Mouse (Mus musculus) stomach, postnatal 0 days (tissue): ENCODE results near the gene Wfs1. TPM values are rescaled to one million over a fixed set of nuclear protein-coding genes. Genes with fewer than 3 reads are reported as not detected.
"Not testable (repeated sequence)": the region's sequence is repeated elsewhere in the genome, so short reads cannot be mapped to it uniquely, and the experiment has no call there.

Source experiments
- ATAC-seq: fragments of 200-750 bp; cut with Nextera tagmentation; 2 replicates; pipeline ENCODE4 v1.8.0; 2017; ENCODE audit not compliant: low FRiP score, low TSS enrichment
- DNase-seq: peaks from one replicate; pipeline ENCODE4 v3.0.0-alpha.2; 2016; ENCODE audit warnings: low spot score
- H3K27ac ChIP-seq: fragments of 300-500 bp; sonication (generic); replicated peaks from 2 replicates; pipeline ENCODE4 v1.5.1; 2014; ENCODE audit warnings: mild to moderate bottlenecking, control low read depth
- H3K27me3 ChIP-seq: fragments of 300-500 bp; sonication (generic); 2 replicates; pipeline ENCODE4 v1.6.1; 2014; ENCODE audit warnings: low read length; ENCODE audit not compliant: control insufficient read depth, insufficient read depth
- H3K36me3 ChIP-seq: fragments of 300-500 bp; sonication (generic); 2 replicates; pipeline ENCODE4 v1.6.1; 2014; ENCODE audit warnings: low read length, mixed read lengths; ENCODE audit not compliant: control insufficient read depth, insufficient read depth
- H3K4me1 ChIP-seq: fragments of 300-500 bp; sonication (generic); replicated peaks from 2 replicates; pipeline ENCODE4 v1.6.1; 2014; ENCODE audit warnings: antibody characterized with exemption; ENCODE audit not compliant: control insufficient read depth, insufficient read depth
- H3K4me2 ChIP-seq: fragments of 300-500 bp; sonication (generic); replicated peaks from 2 replicates; pipeline ENCODE4 v1.6.1; 2014; ENCODE audit warnings: low read depth, mild to moderate bottlenecking, control low read depth, moderate library complexity
- H3K4me3 ChIP-seq: fragments of 300-500 bp; sonication (generic); 2 replicates; pipeline ENCODE4 v1.5.1; 2014; ENCODE audit warnings: low read depth, low read length, control low read depth
- H3K9ac ChIP-seq: fragments of 300-500 bp; sonication (generic); 2 replicates; pipeline ENCODE4 v1.6.1; 2014; ENCODE audit warnings: mild to moderate bottlenecking, low read length, control low read depth, mixed read lengths
- H3K9me3 ChIP-seq: fragments of 300-500 bp; sonication (generic); 2 replicates; pipeline ENCODE4 v1.6.1; 2016; ENCODE audit warnings: low read length; ENCODE audit not compliant: control insufficient read depth
- CTCF ChIP-seq: IDR thresholded peaks from 2 replicates; pipeline ENCODE4 v1.5.1; 2016; ENCODE audit warnings: antibody characterized with exemption, low read depth, mild to moderate bottlenecking, moderate library complexity
- EP300 ChIP-seq: optimal IDR thresholded peaks from 2 replicates; pipeline ENCODE3; 2016; ENCODE audit warnings: antibody characterized with exemption
- WGBS: fragments of 180-500 bp; shearing (Covaris S2); extraction: QIAGEN DNeasy Blood & Tissue Kit; methylation state at CpG from one replicate; pipeline ENCODE4 v1.1.7; 2014; 5-methylcytosine and 5-hydroxymethylcytosine counted together
- polyA plus RNA-seq: library from polyadenylated mRNA; unstranded; fragments of >200 nt; fragmentation: Nextera tagmentation; extraction: Ambion mirVana; gene quantifications from 2 replicates; pipeline ENCODE4 v1.2.1, GENCODE M21; 2015

Wfs1 gene
- polyA plus RNA-seq, 1 experiment from 2014 or later, result 7.6 TPM

- Histone ChIP-seq H3K36me3 (no peaks in the 10 kb centered on the region), H3K9ac (no peak overlapping the region), H3K9me3 (no peaks in the 10 kb centered on the region), H3K4me3 (no peak overlapping the region), H3K27me3 (no peaks in the 10 kb centered on the region), H3K27ac (no peak overlapping the region), H3K4me1 (no peaks in the 10 kb centered on the region), H3K4me2 (no peak overlapping the region)
- DNase-seq (no peak), ATAC-seq (no peak)
- no peak for TF ChIP-seq CTCF
- no peak for TF ChIP-seq EP300
- 72% methylated on average over 10 of the region's 10 CpGs for WGBS
Observed at GRCm38 (mm10) chr5:37010666-37011317, 21.8 kb upstream of the Wfs1 start.

- not testable (repeated sequence) for H3K4me1 ChIP-seq, H3K9me3 ChIP-seq, ATAC-seq, DNase-seq, H3K27ac ChIP-seq, H3K4me3 ChIP-seq, H3K4me2 ChIP-seq, H3K9ac ChIP-seq, H3K36me3 ChIP-seq, H3K27me3 ChIP-seq
- WGBS, result 26% methylated on average over 13 of the region's 13 CpGs
Observed at GRCm38 (mm10) chr5:37009761-37010160, 20.8 kb upstream of the Wfs1 start.

- no peak overlapping the region for H3K4me2 ChIP-seq
Observed at GRCm38 (mm10) chr5:37002001-37002400, 13.0 kb upstream of the Wfs1 start.

GRCm38 (mm10) chr5:37001002-37001401, 12.0 kb upstream of the Wfs1 start:
- H3K4me1 ChIP-seq, result no peaks in the 10 kb centered on the region
- H3K4me2 ChIP-seq, result no peak overlapping the region
- WGBS, result 86% methylated on average over 9 of the region's 9 CpGs
- no peaks in the 10 kb centered on the region for H3K36me3 ChIP-seq
- TF ChIP-seq EP300 (no peak), CTCF (no peak)
- H3K9ac ChIP-seq, result no peak overlapping the region
- no peaks in the 10 kb centered on the region for H3K9me3 ChIP-seq
- no peak for ATAC-seq
- no peak for DNase-seq
- no peak overlapping the region for H3K4me3 ChIP-seq
- H3K27ac ChIP-seq, result no peak overlapping the region
- no peaks in the 10 kb centered on the region for H3K27me3 ChIP-seq

More at GRCm38 (mm10) chr5:37002001-37002400, 13.0 kb upstream of the Wfs1 start:
- ATAC-seq, result no peak
- no peaks in the 10 kb centered on the region for H3K27me3 ChIP-seq
- no peak overlapping the region for H3K27ac ChIP-seq
- 50% methylated on average over 2 of the region's 2 CpGs for WGBS
- H3K9ac ChIP-seq, result no peak overlapping the region
- no peaks in the 10 kb centered on the region for H3K4me1 ChIP-seq
- H3K4me3 ChIP-seq, result no peak overlapping the region
- H3K36me3 ChIP-seq, result no peaks in the 10 kb centered on the region
- peak; percentile 77 for DNase-seq
- TF ChIP-seq CTCF (peak; percentile 88), EP300 (no peak)
- H3K9me3 ChIP-seq, result no peaks in the 10 kb centered on the region

GRCm38 (mm10) chr5:36997996-36998395, 9.0 kb upstream of the Wfs1 start:
- Histone ChIP-seq H3K27ac (no peak overlapping the region), H3K36me3 (no peaks in the 10 kb centered on the region), H3K4me3 (no peak overlapping the region), H3K4me1 (no peaks in the 10 kb centered on the region), H3K9ac (no peak overlapping the region), H3K9me3 (no peaks in the 10 kb centered on the region), H3K4me2 (no peak overlapping the region), H3K27me3 (no peaks in the 10 kb centered on the region)
- no peak for ATAC-seq
- no peak for DNase-seq
- no peak for TF ChIP-seq EP300
- WGBS, result 51% methylated on average over 5 of the region's 5 CpGs

- Histone ChIP-seq H3K27ac (no peak overlapping the region), H3K9me3 (no peaks in the 10 kb centered on the region), H3K4me1 (no peaks in the 10 kb centered on the region), H3K27me3 (no peaks in the 10 kb centered on the region), H3K9ac (no peak overlapping the region), H3K4me3 (no peak overlapping the region), H3K4me2 (no peak overlapping the region), H3K36me3 (no peaks in the 10 kb centered on the region)
- DNase-seq, result no peak
- TF ChIP-seq EP300 (no peak), CTCF (no peak)
- 73% methylated on average over 14 of the region's 14 CpGs for WGBS
- ATAC-seq, result peak; percentile 18; the same call in 1 of the 2 replicates
Observed at GRCm38 (mm10) chr5:36996410-36996809, 7.4 kb upstream of the Wfs1 start.
